Mouse (Mus musculus): Measurements from ENCODE around the gene Bcl2a1c. TPM values are rescaled to one million over a fixed set of nuclear protein-coding genes. Genes with fewer than 3 reads are reported as not detected.
"Not testable (repeated sequence)": the region's sequence is repeated elsewhere in the genome, so short reads cannot be mapped to it uniquely, and the experiment has no call there.

Gene Bcl2a1c
- not detected in 2 replicates for polyA plus RNA-seq (2015; fragmentation: Nextera tagmentation; extraction: Ambion mirVana)

- H3K4me3 ChIP-seq (replicated peaks); H3K4me1 ChIP-seq; H3K36me3 ChIP-seq; H3K9ac ChIP-seq; H3K27ac ChIP-seq; H3K4me2 ChIP-seq; H3K27me3 ChIP-seq (replicated peaks); ATAC-seq (ENCODE audit: insufficient read depth, low FRiP score, low read depth); H3K9me3 ChIP-seq: not testable (repeated sequence)
- 70% methylated on average over 9 of the region's 9 CpGs for WGBS
These were observed at the start of gene Bcl2a1c for GRCm38 (mm10) chr9:114329855-114330254. Gene Bcl2a1c (plus strand): TSS chr9:114330135.

GRCm38 (mm10) chr9:114305957-114306356 is 24.0 kb upstream of the Bcl2a1c start:
- not testable (repeated sequence) for H3K4me1 ChIP-seq; H3K36me3 ChIP-seq; H3K27me3 ChIP-seq (replicated peaks); H3K27ac ChIP-seq; H3K4me2 ChIP-seq; ATAC-seq (ENCODE audit: insufficient read depth, low FRiP score, low read depth); H3K4me3 ChIP-seq (replicated peaks); H3K9me3 ChIP-seq; H3K9ac ChIP-seq

- H3K4me3 ChIP-seq (replicated peaks); H3K36me3 ChIP-seq; H3K27ac ChIP-seq; H3K4me1 ChIP-seq; ATAC-seq (ENCODE audit: insufficient read depth, low FRiP score, low read depth); H3K4me2 ChIP-seq; H3K9ac ChIP-seq; H3K27me3 ChIP-seq (replicated peaks); H3K9me3 ChIP-seq: not testable (repeated sequence)
- 72% methylated on average over 2 of the region's 2 CpGs for WGBS
These were observed 18.2 kb upstream of the Bcl2a1c start for GRCm38 (mm10) chr9:114311752-114312151.

- H3K27ac ChIP-seq: no peak overlapping the region
- no peak overlapping the region for H3K4me2 ChIP-seq
- no peaks in the 10 kb centered on the region for H3K36me3 ChIP-seq
- 8% methylated on average over 2 of the region's 2 CpGs for WGBS
- no peak overlapping the region for H3K4me3 ChIP-seq (replicated peaks)
- no peak for ATAC-seq (ENCODE audit: insufficient read depth, low FRiP score, low read depth)
- no peaks in the 10 kb centered on the region for H3K9me3 ChIP-seq
- H3K9ac ChIP-seq: no peak overlapping the region
- H3K4me1 ChIP-seq: no peaks in the 10 kb centered on the region
- H3K27me3 ChIP-seq (replicated peaks): no peaks in the 10 kb centered on the region
These were observed 11.9 kb upstream of the Bcl2a1c start for GRCm38 (mm10) chr9:114318021-114318420.

- no peaks in the 10 kb centered on the region for H3K36me3 ChIP-seq
- H3K4me1 ChIP-seq: no peaks in the 10 kb centered on the region
- H3K4me2 ChIP-seq: no peak overlapping the region
- no peaks in the 10 kb centered on the region for H3K27me3 ChIP-seq (replicated peaks)
- 58% methylated on average over 3 of the region's 3 CpGs for WGBS
- H3K9ac ChIP-seq: no peak overlapping the region
- no peak overlapping the region for H3K27ac ChIP-seq
- H3K9me3 ChIP-seq: no peaks in the 10 kb centered on the region
- no peak for ATAC-seq (ENCODE audit: insufficient read depth, low FRiP score, low read depth)
- H3K4me3 ChIP-seq (replicated peaks): no peak overlapping the region
These were observed 3.8 kb upstream of the Bcl2a1c start for GRCm38 (mm10) chr9:114326011-114326748.

- not testable (repeated sequence) for H3K36me3 ChIP-seq; H3K9ac ChIP-seq; H3K4me3 ChIP-seq (replicated peaks); H3K9me3 ChIP-seq; ATAC-seq (ENCODE audit: insufficient read depth, low FRiP score, low read depth); H3K4me2 ChIP-seq; H3K27ac ChIP-seq; H3K4me1 ChIP-seq; H3K27me3 ChIP-seq (replicated peaks)
These were observed 1.6 kb upstream of the Bcl2a1c start for GRCm38 (mm10) chr9:114328332-114328731.

- ATAC-seq (ENCODE audit: insufficient read depth, low FRiP score, low read depth): peak; percentile 86
- Histone ChIP-seq H3K4me1 (0 out of 2 replicates have a peak, but pooled peaks cover 5% of the 10 kb centered on the region), H3K4me3 (replicated peaks) (peak overlapping the region; percentile 52), H3K36me3 (no peaks in the 10 kb centered on the region), H3K9ac (peak overlapping the region; percentile 16; the same call in 1 of the 2 replicates), H3K4me2 (peak overlapping the region; percentile 94), H3K27me3 (replicated peaks) (no peaks in the 10 kb centered on the region), H3K27ac (no peak overlapping the region), H3K9me3 (no peaks in the 10 kb centered on the region)
- under 1% methylated on average over 48 of the region's 48 CpGs for WGBS
These were observed 38.0 kb downstream of the Bcl2a1c start for GRCm38 (mm10) chr9:114367783-114368470.

- Histone ChIP-seq H3K27ac (no peak overlapping the region), H3K9ac (peak overlapping the region; percentile 16; the same call in 1 of the 2 replicates), H3K4me3 (replicated peaks) (peak overlapping the region; percentile 52), H3K9me3 (no peaks in the 10 kb centered on the region), H3K27me3 (replicated peaks) (no peaks in the 10 kb centered on the region), H3K4me1 (0 out of 2 replicates have a peak, but pooled peaks cover 5% of the 10 kb centered on the region), H3K36me3 (no peaks in the 10 kb centered on the region), H3K4me2 (peak overlapping the region; percentile 94)
- WGBS: 13% methylated on average over 12 of the region's 12 CpGs
- peak; percentile 23; the same call in 1 of the 2 replicates for ATAC-seq (ENCODE audit: insufficient read depth, low FRiP score, low read depth)
These were observed 38.5 kb downstream of the Bcl2a1c start for GRCm38 (mm10) chr9:114368471-114368858.

- not testable (repeated sequence) for H3K27me3 ChIP-seq (replicated peaks); H3K9ac ChIP-seq; H3K27ac ChIP-seq; H3K9me3 ChIP-seq; H3K4me1 ChIP-seq; H3K4me3 ChIP-seq (replicated peaks); H3K36me3 ChIP-seq; H3K4me2 ChIP-seq; ATAC-seq (ENCODE audit: insufficient read depth, low FRiP score, low read depth)
- WGBS: 58% methylated on average over 5 of the region's 5 CpGs
These were observed 39.5 kb downstream of the Bcl2a1c start for GRCm38 (mm10) chr9:114369389-114369788.

- not testable (repeated sequence) for H3K9ac ChIP-seq; ATAC-seq (ENCODE audit: insufficient read depth, low FRiP score, low read depth); H3K27me3 ChIP-seq (replicated peaks)
These were observed 41.8 kb downstream of the Bcl2a1c start for GRCm38 (mm10) chr9:114371717-114372116.

GRCm38 (mm10) chr9:114375276-114375962 is 45.5 kb downstream of the Bcl2a1c start:
- no peak overlapping the region for H3K9ac ChIP-seq
- no peak overlapping the region for H3K4me3 ChIP-seq (replicated peaks)
- no peaks in the 10 kb centered on the region for H3K4me1 ChIP-seq
- H3K27ac ChIP-seq: no peak overlapping the region
- 83% methylated on average over 10 of the region's 10 CpGs for WGBS
- no peak for ATAC-seq (ENCODE audit: insufficient read depth, low FRiP score, low read depth)
- H3K4me2 ChIP-seq: no peak overlapping the region
- H3K36me3 ChIP-seq: peaks cover 23% of the 10 kb centered on the region
- H3K9me3 ChIP-seq: no peaks in the 10 kb centered on the region
- no peaks in the 10 kb centered on the region for H3K27me3 ChIP-seq (replicated peaks)

More at GRCm38 (mm10) chr9:114371717-114372116, 41.8 kb downstream of the Bcl2a1c start:
- not testable (repeated sequence) for H3K4me2 ChIP-seq; H3K27ac ChIP-seq; H3K4me1 ChIP-seq; H3K4me3 ChIP-seq (replicated peaks); H3K9me3 ChIP-seq; H3K36me3 ChIP-seq
- WGBS: 38% methylated on average over 5 of the region's 5 CpGs

- no peak for ATAC-seq (ENCODE audit: insufficient read depth, low FRiP score, low read depth)
- no peak overlapping the region for H3K9ac ChIP-seq
- H3K4me1 ChIP-seq: no peaks in the 10 kb centered on the region
- no peak overlapping the region for H3K4me3 ChIP-seq (replicated peaks)
- H3K9me3 ChIP-seq: no peaks in the 10 kb centered on the region
- H3K4me2 ChIP-seq: no peak overlapping the region
- peaks cover 25% of the 10 kb centered on the region for H3K36me3 ChIP-seq
- H3K27ac ChIP-seq: no peak overlapping the region
- 89% methylated on average over 10 of the region's 10 CpGs for WGBS
- no peaks in the 10 kb centered on the region for H3K27me3 ChIP-seq (replicated peaks)
These were observed 47.2 kb downstream of the Bcl2a1c start for GRCm38 (mm10) chr9:114377168-114377567.

All from stomach, embryonic 15.5 days (tissue).